Mouse (Mus musculus): ENCODE measurements around the gene Cers1. TPM values are rescaled to one million over a fixed set of nuclear protein-coding genes. Genes with fewer than 3 reads are reported as not detected.

The Cers1 gene
- 37.7 and 45.2 TPM in 2 replicates for polyA plus RNA-seq (2012; rRNA removed)

DNA sequence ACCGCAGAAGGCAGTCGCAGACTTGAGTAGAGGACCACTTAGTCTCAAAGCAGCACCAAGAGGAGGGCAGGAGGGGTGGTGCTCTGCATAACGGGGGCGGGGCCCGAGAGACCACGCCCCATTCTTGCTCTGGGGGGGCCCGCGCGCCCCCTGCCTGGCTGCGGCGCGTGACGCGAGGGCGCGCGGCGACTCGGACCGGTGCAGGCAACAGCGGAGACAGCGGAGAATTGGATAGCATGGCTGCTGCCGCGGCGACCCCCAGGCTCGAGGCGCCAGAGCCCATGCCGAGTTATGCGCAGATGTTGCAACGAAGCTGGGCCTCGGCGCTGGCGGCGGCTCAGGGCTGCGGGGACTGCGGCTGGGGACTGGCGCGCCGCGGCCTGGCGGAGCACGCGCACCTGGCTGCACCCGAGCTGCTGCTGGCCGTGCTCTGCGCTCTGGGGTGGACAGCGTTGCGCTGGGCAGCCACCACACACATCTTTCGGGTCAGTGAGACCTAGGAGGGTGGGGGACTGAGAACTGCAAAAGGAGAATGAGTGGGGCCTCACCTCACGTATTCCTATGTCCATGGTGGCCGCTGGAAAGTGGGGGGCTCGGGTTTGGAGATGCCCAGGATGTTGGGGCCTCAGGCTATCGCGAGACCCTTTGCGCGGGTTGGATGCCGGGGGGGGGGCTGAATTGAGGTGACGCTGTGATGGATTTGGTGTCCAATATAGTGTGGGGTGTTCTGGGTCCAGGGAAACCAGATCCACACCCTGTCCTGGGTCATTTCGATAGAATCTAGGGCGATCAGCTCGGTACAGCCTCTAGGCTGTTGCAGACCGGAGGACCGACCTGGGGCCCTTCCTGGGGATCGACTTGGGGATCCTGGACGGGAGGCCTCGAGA is at the start of gene Cers1:
Gene Cers1, plus strand, starts transcription at position 152 of the 887 bp plus-strand sequence.

DNA sequence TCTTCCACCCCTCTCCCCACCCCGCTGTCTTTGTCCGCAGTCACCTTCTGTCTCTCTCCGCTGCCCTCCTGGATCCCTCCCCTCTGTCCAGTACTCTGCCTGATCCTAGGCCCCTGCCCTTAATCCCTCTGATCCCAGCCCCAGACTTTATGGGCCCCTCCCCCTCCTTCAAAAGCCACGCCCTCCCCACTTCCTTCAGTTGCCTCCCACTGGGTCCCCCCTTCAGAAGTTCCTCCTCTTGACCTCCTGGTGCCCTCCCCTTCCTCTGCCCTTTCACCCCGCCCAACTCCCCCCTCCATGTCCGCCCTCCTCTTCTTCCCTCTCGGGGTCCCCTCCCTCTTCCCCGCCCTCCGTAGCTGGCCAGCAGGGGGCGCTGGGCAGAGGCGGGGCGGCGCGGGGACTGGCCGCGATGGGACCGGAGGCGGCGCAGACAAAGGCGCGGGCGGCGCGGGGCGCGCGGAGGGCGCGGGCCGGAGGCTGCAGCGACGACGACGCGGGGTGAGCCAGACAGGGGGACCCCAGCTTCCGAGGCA is 32.9 kb upstream of the Cers1 start, which contains the start of gene Homer3:
Gene Homer3, plus strand, starts transcription at position 225 of the 533 bp plus-strand sequence.

DNA sequence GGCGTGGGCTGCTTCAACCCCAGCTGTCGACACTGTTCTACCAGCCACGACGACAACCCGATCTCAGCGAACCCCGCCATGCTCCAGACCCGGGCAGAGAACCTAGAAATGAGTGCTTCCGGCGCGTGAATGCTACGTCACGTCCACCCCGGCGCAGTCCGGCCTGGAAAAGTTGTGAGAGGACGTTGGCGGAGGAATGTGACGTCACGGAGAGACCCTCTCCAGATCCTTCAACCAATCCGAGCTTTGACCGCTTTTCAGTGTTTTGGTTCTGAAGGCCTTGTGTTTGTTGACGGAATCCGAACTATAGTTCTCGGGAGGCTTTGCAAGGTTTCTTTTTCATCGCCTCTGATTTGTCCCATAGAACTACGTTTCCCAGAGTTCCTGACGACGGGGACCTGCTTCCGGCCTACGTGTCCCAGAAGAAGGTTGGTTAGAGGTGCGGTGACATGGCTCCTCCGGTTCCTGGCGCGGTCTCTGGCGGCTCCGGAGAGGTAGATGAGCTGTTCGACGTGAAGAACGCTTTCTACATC is 13.2 kb upstream of the Cers1 start, which contains the start of the genes Ddx49 and Cope:
Gene Ddx49, minus strand, starts transcription at position 132 of the 533 bp plus-strand sequence.
Gene Cope, plus strand, starts transcription at position 161 of the 533 bp plus-strand sequence.

DNA sequence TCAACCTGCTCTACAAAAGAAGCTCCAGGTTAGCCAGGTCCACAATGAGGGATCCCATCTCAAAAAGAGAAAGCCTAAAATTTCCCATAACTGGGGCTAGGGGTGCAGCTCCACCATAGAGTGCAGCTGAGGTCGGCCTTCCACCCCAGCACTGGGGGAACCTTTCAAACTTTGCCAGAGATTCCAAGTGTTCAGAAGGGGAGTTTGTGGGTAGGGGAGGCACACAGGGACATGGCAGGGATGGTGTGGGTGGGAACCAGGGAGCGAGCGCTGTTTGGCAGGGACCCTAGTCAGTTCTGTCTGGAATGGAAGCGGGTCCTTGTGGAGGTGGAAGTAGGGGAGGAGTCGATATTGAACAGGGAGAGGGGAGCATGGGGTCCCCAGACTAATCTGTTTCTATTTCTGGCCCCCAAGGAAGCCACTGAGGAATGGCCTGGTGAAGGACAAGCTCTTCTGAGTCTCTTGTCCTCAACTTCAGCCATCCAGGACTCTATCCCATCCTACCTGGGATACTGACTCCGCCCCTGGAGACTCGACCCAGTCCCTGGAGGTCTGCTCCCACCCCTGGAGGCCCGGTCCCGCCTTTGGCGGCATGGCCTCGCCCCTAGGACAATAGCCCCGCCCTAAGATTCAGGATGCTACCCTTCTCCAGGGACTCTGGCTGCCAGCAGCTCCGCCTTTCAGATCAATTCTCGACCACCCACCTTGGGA is 13.7 kb downstream of the Cers1 start, which contains the start of gene Gdf1:
Gene Gdf1, plus strand, starts transcription at position 694 of the 711 bp plus-strand sequence.

DNA sequence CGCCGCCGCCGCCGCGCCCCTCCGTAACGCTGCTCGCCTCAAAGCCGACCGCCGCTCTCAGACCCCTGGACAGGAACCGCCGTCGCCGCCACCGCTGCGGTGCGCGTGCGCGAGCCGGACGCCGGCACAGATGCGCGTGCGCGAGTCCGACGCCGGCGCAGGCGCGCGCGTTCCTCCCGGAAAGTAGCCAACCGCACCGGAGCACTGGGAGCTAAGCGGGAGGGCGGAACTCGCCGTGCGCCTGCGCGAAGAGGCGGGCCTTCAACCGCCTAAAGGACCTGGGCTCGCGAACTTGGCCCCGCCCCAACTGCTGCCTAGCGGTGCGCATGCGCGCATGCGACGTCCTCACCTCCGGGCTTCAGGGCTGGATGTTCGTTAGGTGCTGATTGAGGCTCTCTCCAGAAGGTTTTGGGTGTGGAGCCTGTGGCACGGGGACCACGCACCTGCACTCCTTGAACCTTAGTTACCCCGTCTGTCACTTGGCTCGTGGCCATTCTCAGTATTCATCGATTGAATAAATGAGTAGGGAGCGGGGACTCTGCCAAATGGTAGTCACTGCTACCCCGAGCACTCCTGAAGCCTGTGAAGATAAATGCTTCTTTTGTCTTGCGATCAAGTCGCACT is 37.7 kb downstream of the Cers1 start, which contains the start of gene Upf1:
Gene Upf1, minus strand, starts transcription at position 85 of the 624 bp plus-strand sequence.

DNA sequence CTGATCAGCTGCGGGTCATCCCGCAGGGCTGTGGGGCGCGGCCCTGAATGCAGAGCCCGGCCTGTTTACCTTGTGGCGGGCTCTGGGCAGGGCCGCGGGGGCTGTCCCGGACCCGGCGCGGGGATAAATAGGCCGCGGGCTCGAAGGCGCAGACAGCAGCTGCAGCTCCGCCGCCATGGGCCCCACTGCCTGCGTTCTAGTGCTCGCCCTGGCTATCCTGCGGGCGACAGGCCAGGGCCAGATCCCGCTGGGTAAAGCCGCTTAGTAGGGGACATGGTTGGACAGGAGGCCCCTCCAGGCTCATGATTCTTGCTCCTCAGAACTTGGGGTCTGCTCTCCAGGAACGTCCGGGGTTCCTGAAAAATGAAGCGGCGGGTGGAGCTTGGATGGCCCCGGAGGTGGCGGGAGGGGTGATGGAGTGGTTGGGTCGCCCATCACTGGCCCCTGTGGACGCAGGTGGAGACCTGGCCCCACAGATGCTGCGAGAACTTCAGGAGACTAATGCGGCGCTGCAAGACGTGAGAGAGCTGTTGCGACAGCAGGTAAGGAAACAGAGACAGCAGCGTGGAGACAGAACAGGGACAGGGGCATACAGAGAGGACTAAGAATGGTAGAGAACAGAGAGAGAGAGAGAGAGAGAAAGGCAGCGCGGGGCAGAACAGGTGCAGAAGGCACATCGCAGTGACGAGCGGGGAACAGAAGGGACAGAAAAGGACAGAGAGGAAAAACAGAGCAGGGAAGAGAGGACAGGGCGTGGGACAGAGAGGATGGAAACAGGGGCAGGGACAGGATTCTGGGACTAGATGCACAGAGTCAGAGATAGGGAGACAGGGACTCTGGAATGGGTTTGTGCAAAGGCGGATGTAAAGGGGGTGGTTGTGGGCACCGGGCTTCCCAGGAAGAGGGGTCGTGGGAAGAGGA is 58.1 kb downstream of the Cers1 start, which contains the start of gene Comp:
Gene Comp, plus strand, starts transcription at position 162 of the 921 bp plus-strand sequence.

Other genes with a start within 250 kb of the Cers1 start
- gene Tm6sf2, start 242.9 kb upstream of the Cers1 start, polyA plus RNA-seq (2012; rRNA removed): 5.8 and 6.4 TPM in 2 replicates
- gene Hapln4, start 232.3 kb upstream of the Cers1 start, polyA plus RNA-seq (2012; rRNA removed): 0.53 and 0.70 TPM in 2 replicates
- gene Ncan, start 194.9 kb upstream of the Cers1 start, polyA plus RNA-seq (2012; rRNA removed): 80.6 and 97.8 TPM in 2 replicates
- gene Nr2c2ap, start 184.4 kb upstream of the Cers1 start, polyA plus RNA-seq (2012; rRNA removed): 28.4 and 28.9 TPM in 2 replicates
- gene Rfxank, start 176.6 kb upstream of the Cers1 start, polyA plus RNA-seq (2012; rRNA removed): 14.2 and 16.7 TPM in 2 replicates
- 107 and 110 TPM in 2 replicates for gene Borcs8, start 176.3 kb upstream of the Cers1 start, polyA plus RNA-seq (2012; rRNA removed)
- 0.31 and 0.49 TPM in 2 replicates for gene Mef2b, start 176.1 kb upstream of the Cers1 start, polyA plus RNA-seq (2012; rRNA removed)
- gene Tmem161a, start 143.4 kb upstream of the Cers1 start, polyA plus RNA-seq (2012; rRNA removed): 88.0 and 105 TPM in 2 replicates
- gene Slc25a42, start 103.5 kb upstream of the Cers1 start, polyA plus RNA-seq (2012; rRNA removed): 30.8 and 32.6 TPM in 2 replicates
- 144 and 148 TPM in 2 replicates for gene Sugp2, start 81.5 kb upstream of the Cers1 start, polyA plus RNA-seq (2012; rRNA removed)
- 143 and 144 TPM in 2 replicates for gene Armc6, start 81.3 kb upstream of the Cers1 start, polyA plus RNA-seq (2012; rRNA removed)
- 39.3 and 42.2 TPM in 2 replicates for gene Homer3, start 32.9 kb upstream of the Cers1 start, polyA plus RNA-seq (2012; rRNA removed)
- gene Ddx49, start 13.3 kb upstream of the Cers1 start, polyA plus RNA-seq (2012; rRNA removed): 53.5 and 59.7 TPM in 2 replicates
- gene Cope, start 13.3 kb upstream of the Cers1 start, polyA plus RNA-seq (2012; rRNA removed): 260 and 266 TPM in 2 replicates
- gene Gdf1, start 14.0 kb downstream of the Cers1 start, polyA plus RNA-seq (2012; rRNA removed): 13.0 and 13.6 TPM in 2 replicates
- gene Upf1, start 37.5 kb downstream of the Cers1 start, polyA plus RNA-seq (2012; rRNA removed): 18.0 and 25.0 TPM in 2 replicates
- gene Comp, start 57.8 kb downstream of the Cers1 start, polyA plus RNA-seq (2012; rRNA removed): 0.19 and 0.36 TPM in 2 replicates
- 48.8 and 63.0 TPM in 2 replicates for gene Crtc1, start 123.8 kb downstream of the Cers1 start, polyA plus RNA-seq (2012; rRNA removed)
- gene Klhl26, start 161.2 kb downstream of the Cers1 start, polyA plus RNA-seq (2012; rRNA removed): 45.0 and 47.6 TPM in 2 replicates
- 93.1 and 93.2 TPM in 2 replicates for gene Tmem59l, start 171.6 kb downstream of the Cers1 start, polyA plus RNA-seq (2012; rRNA removed)
- 21.4 and 29.2 TPM in 2 replicates for gene Crlf1, start 177.4 kb downstream of the Cers1 start, polyA plus RNA-seq (2012; rRNA removed)
- 208 and 217 TPM in 2 replicates for gene Rex1bd, start 191.0 kb downstream of the Cers1 start, polyA plus RNA-seq (2012; rRNA removed)
- 1,219 and 1,269 TPM in 2 replicates for gene Uba52, start 195.0 kb downstream of the Cers1 start, polyA plus RNA-seq (2012; rRNA removed)
- gene Fkbp8, start 211.9 kb downstream of the Cers1 start, polyA plus RNA-seq (2012; rRNA removed): 515 and 521 TPM in 2 replicates
- 36.9 and 38.8 TPM in 2 replicates for gene Kxd1, start 212.2 kb downstream of the Cers1 start, polyA plus RNA-seq (2012; rRNA removed)
- 21.8 and 22.9 TPM in 2 replicates for gene Ell, start 223.7 kb downstream of the Cers1 start, polyA plus RNA-seq (2012; rRNA removed)

Measured in central nervous system, embryonic 18 days (tissue).